8 mouse cellular contexts compared by ENCODE assay signal in the genomic region with DNA sequence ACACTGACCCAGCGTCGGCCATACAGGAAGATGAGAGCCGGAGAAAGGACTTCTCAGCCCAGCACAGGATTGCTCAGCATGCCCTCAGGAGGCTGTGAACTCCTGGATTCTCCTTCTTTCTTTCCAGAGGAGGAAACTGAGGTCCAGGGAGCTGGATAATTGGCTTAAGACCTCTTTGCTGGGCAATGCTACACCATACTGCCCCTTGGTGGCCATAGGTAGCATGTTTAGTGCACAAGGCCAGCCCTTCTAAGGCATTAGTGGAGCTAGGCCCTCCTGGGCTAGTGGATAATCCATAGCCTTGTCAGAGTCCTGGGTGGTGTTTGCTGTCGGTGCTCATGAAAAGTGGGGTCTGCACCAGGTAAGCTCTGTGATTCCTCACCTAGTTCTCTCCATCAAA. TPM values are rescaled to one million over a fixed set of nuclear protein-coding genes. Genes with fewer than 3 reads are reported as not detected.
DNase-seq lines count a peak whose midpoint lies in the region; ATAC-seq and TF ChIP-seq lines count a peak whose summit lies in the region.

No protein-coding gene starts in this region.

- no peak for TF ChIP-seq EP300 in ES-Bruce4 (IDR thresholded peaks at IDR 0.05; ENCODE audit: insufficient read depth, low read depth, low read length)

- no peak overlapping the region for H3K9ac ChIP-seq in kidney, embryonic 15.5 days
- H3K9ac ChIP-seq in ES-Bruce4 (ENCODE audit: low read depth, poor library complexity, severe bottlenecking) = no peak overlapping the region
- no peak overlapping the region for H3K9ac ChIP-seq in intestine, postnatal 0 days (ENCODE audit: low read depth, low read length)
- no peak overlapping the region for H3K9ac ChIP-seq in neural tube, embryonic 15.5 days (replicated peaks)

- no peak overlapping the region for H3K27ac ChIP-seq in kidney, embryonic 15.5 days
- no peak overlapping the region for H3K27ac ChIP-seq in ES-Bruce4 (ENCODE audit: insufficient read depth, low read length)
- no peak overlapping the region for H3K27ac ChIP-seq in intestine, postnatal 0 days (ENCODE audit: low read depth, low read length)
- H3K27ac ChIP-seq in neural tube, embryonic 15.5 days (replicated peaks) = no peak overlapping the region

- peak; percentile 40 for DNase-seq in kidney, adult 11 months
- DNase-seq in lung, postnatal 36 days = peak; percentile 58
- DNase-seq in spleen, adult 12 weeks (ENCODE audit: low spot score) = no peak

- no peak overlapping the region for H3K4me2 ChIP-seq in kidney, embryonic 15.5 days
- H3K4me2 ChIP-seq in intestine, postnatal 0 days (replicated peaks; ENCODE audit: low read depth) = no peak overlapping the region
- no peak overlapping the region for H3K4me2 ChIP-seq in neural tube, embryonic 15.5 days

- 60% methylated on average over 4 of the region's 4 CpGs for WGBS in kidney, embryonic 15.5 days
- WGBS in intestine, postnatal 0 days = 51% methylated on average over 4 of the region's 4 CpGs
- 66% methylated on average over 4 of the region's 4 CpGs for WGBS in neural tube, embryonic 15.5 days

- H3K36me3 ChIP-seq in kidney, embryonic 15.5 days = no peaks in the 10 kb centered on the region
- no peaks in the 10 kb centered on the region for H3K36me3 ChIP-seq in ES-Bruce4 (ENCODE audit: control insufficient read depth, insufficient read depth, low read length, poor library complexity, severe bottlenecking)
- no peaks in the 10 kb centered on the region for H3K36me3 ChIP-seq in intestine, postnatal 0 days (ENCODE audit: control insufficient read depth, insufficient read depth)
- H3K36me3 ChIP-seq in neural tube, embryonic 15.5 days = no peaks in the 10 kb centered on the region

- peak; percentile 54 for TF ChIP-seq CTCF in ES-Bruce4 (IDR thresholded peaks at IDR 0.05; ENCODE audit: low read depth, low read length)
- peak; percentile 89 for TF ChIP-seq CTCF in intestine, postnatal 0 days (IDR thresholded peaks at IDR 0.05; ENCODE audit: low read depth)

- no peak for TF ChIP-seq POLR2A in ES-Bruce4 (IDR thresholded peaks at IDR 0.05; ENCODE audit: insufficient read depth, low read length)

- no peaks in the 10 kb centered on the region for H3K27me3 ChIP-seq in kidney, embryonic 15.5 days
- no peaks in the 10 kb centered on the region for H3K27me3 ChIP-seq in ES-Bruce4 (ENCODE audit: control insufficient read depth, insufficient read depth, low read length, poor library complexity, severe bottlenecking)
- H3K27me3 ChIP-seq in intestine, postnatal 0 days (replicated peaks; ENCODE audit: control insufficient read depth, insufficient read depth, low read length) = no peaks in the 10 kb centered on the region
- H3K27me3 ChIP-seq in neural tube, embryonic 15.5 days (replicated peaks) = 0 out of 2 replicates have a peak, but pooled peaks cover 3% of the 10 kb centered on the region

- H3K9me3 ChIP-seq in kidney, embryonic 15.5 days (replicated peaks) = no peaks in the 10 kb centered on the region
- no peaks in the 10 kb centered on the region for H3K9me3 ChIP-seq in ES-Bruce4 (replicated peaks; ENCODE audit: control insufficient read depth, insufficient read depth, low read length, poor library complexity, severe bottlenecking)
- no peaks in the 10 kb centered on the region for H3K9me3 ChIP-seq in intestine, postnatal 0 days (ENCODE audit: control insufficient read depth)
- H3K9me3 ChIP-seq in neural tube, embryonic 15.5 days (replicated peaks) = no peaks in the 10 kb centered on the region

- 0 out of 2 replicates have a peak, but pooled peaks cover 3% of the 10 kb centered on the region for H3K4me1 ChIP-seq in kidney, embryonic 15.5 days
- no peaks in the 10 kb centered on the region for H3K4me1 ChIP-seq in ES-Bruce4 (ENCODE audit: control insufficient read depth, insufficient read depth, low read length)
- no peaks in the 10 kb centered on the region for H3K4me1 ChIP-seq in intestine, postnatal 0 days (replicated peaks; ENCODE audit: control insufficient read depth, insufficient read depth, low read length)
- no peaks in the 10 kb centered on the region; the same call in 1 of the 2 replicates for H3K4me1 ChIP-seq in neural tube, embryonic 15.5 days

- no peak overlapping the region for H3K4me3 ChIP-seq in kidney, embryonic 15.5 days (replicated peaks)
- no peak overlapping the region for H3K4me3 ChIP-seq in ES-Bruce4 (ENCODE audit: low read depth, low read length)
- no peak overlapping the region for H3K4me3 ChIP-seq in intestine, postnatal 0 days (ENCODE audit: low read depth, low read length)
- H3K4me3 ChIP-seq in neural tube, embryonic 15.5 days (replicated peaks) = no peak overlapping the region

- ATAC-seq in kidney, embryonic 15.5 days (replicated peaks; ENCODE audit: low FRiP score) = no peak
- 0 out of 2 replicates have a peak, but pooled peaks have one; percentile 27 for ATAC-seq in cerebellum, adult (ENCODE audit: insufficient number of reproducible peaks, low FRiP score, low TSS enrichment)
- ATAC-seq in intestine, postnatal 0 days = 0 out of 2 replicates have a peak, but pooled peaks have one; percentile 26
- no peak for ATAC-seq in neural tube, embryonic 15.5 days (ENCODE audit: low FRiP score)

RNA-seq across cellular contexts. Expression of gene Bloc1s4, which starts 8.6 kb away (rescaled TPM):
- polyA plus RNA-seq in kidney, embryonic 15.5 days (2015; fragmentation: Nextera tagmentation; extraction: Ambion mirVana) = 25.6 and 26.7 TPM in 2 replicates
- polyA plus RNA-seq in ES-Bruce4 (2011; ENCODE audit: insufficient read depth, insufficient read length, low read depth, missing spikeins) = 8.6 and 9.7 TPM in 2 replicates
- polyA plus RNA-seq in intestine, postnatal 0 days (2015; fragmentation: Nextera tagmentation; extraction: Ambion mirVana) = 22.0 and 22.5 TPM in 2 replicates
- 26.3 and 30.0 TPM in 2 replicates for polyA plus RNA-seq in neural tube, embryonic 15.5 days (2015; fragmentation: Nextera tagmentation; extraction: Ambion mirVana)

RNA-seq across cellular contexts. Expression of gene D5Ertd579e, which starts 44.0 kb away (rescaled TPM):
- polyA plus RNA-seq in kidney, embryonic 15.5 days (2015; fragmentation: Nextera tagmentation; extraction: Ambion mirVana) = 19.7 and 21.6 TPM in 2 replicates
- polyA plus RNA-seq in ES-Bruce4 (2011; ENCODE audit: insufficient read depth, insufficient read length, low read depth, missing spikeins) = 44.1 and 44.8 TPM in 2 replicates
- 19.6 and 22.5 TPM in 2 replicates for polyA plus RNA-seq in intestine, postnatal 0 days (2015; fragmentation: Nextera tagmentation; extraction: Ambion mirVana)
- 26.6 and 29.1 TPM in 2 replicates for polyA plus RNA-seq in neural tube, embryonic 15.5 days (2015; fragmentation: Nextera tagmentation; extraction: Ambion mirVana)

RNA-seq across cellular contexts. Expression of gene Mrfap1, which starts 56.7 kb away (rescaled TPM):
- 474 and 520 TPM in 2 replicates for polyA plus RNA-seq in kidney, embryonic 15.5 days (2015; fragmentation: Nextera tagmentation; extraction: Ambion mirVana)
- 312 and 320 TPM in 2 replicates for polyA plus RNA-seq in ES-Bruce4 (2011; ENCODE audit: insufficient read depth, insufficient read length, low read depth, missing spikeins)
- polyA plus RNA-seq in intestine, postnatal 0 days (2015; fragmentation: Nextera tagmentation; extraction: Ambion mirVana) = 379 and 386 TPM in 2 replicates
- 315 and 350 TPM in 2 replicates for polyA plus RNA-seq in neural tube, embryonic 15.5 days (2015; fragmentation: Nextera tagmentation; extraction: Ambion mirVana)

Comparison
In these comparisons a context has a peak if more than half of its experiments do, and no peak if none do; other contexts are left out.
1. ATAC-seq: peak in cerebellum, adult (single experiment) and intestine, postnatal 0 days (single experiment); none in kidney, embryonic 15.5 days (single experiment) and neural tube, embryonic 15.5 days (single experiment).